Mouse (Mus musculus): Measurements from ENCODE around the gene 2010111I01Rik. TPM values are rescaled to one million over a fixed set of nuclear protein-coding genes. Genes with fewer than 3 reads are reported as not detected.

Gene 2010111I01Rik
- polyA plus RNA-seq, 1 experiment = not detected

DNA sequence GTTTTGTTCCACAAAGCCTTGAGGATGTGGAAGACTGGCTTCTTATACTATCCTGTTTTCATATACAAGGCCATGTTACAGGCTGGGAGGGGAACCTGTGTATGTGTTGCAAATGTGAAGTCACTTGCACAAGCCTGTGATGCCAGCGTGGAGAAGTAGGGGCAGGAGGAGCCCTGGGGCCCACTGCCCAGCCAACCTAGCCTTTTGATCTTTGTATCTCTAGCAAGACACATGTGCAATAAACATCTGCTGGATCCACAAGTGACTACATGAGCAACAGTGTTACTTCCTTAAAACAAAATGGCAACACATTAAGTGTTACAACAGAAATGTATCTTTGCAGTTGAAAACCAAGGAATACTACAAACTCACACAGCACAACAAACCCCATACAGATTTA lies 13.1 kb upstream of the 2010111I01Rik start:
- Histone ChIP-seq H3K27ac (ENCODE audit: insufficient read depth, low read depth, low read length) (no peak overlapping the region), H3K4me1 (ENCODE audit: control insufficient read depth, insufficient read depth, low read length) (no peaks in the 10 kb centered on the region), H3K4me3 (ENCODE audit: insufficient read depth, low read depth, low read length) (no peak overlapping the region)
- TF ChIP-seq POLR2A (IDR thresholded peaks at IDR 0.05; ENCODE audit: insufficient read depth, low read depth, low read length) (no peak), CTCF (IDR thresholded peaks at IDR 0.05; ENCODE audit: insufficient read depth, low read depth, low read length) (no peak)
- 78% methylated on average over 1 of the region's 1 CpGs for WGBS

DNA sequence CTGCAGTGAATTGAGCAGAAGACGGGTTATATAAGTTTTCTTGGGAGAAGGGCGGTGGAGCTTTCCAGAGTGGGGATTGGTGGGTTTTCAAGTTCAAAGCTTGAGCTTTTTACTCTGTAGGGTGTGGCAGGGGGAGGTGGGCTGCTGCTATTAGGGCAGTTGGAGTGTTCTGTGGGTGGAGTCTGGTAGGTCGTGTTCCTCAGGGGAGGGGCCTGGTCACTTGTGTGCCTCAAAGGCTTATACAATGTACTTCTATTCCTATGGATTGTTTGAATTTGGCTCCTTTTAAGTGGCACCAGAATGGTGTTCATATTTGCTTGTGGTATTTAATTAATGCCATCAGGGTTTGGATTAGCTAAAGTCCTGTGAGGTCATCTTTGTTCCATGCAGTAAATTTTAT lies 12.6 kb upstream of the 2010111I01Rik start:
- TF ChIP-seq CTCF (IDR thresholded peaks at IDR 0.05; ENCODE audit: insufficient read depth, low read depth, low read length) (no peak), POLR2A (IDR thresholded peaks at IDR 0.05; ENCODE audit: insufficient read depth, low read depth, low read length) (no peak)
- Histone ChIP-seq H3K4me3 (ENCODE audit: insufficient read depth, low read depth, low read length) (no peak overlapping the region), H3K27ac (ENCODE audit: insufficient read depth, low read depth, low read length) (no peak overlapping the region), H3K4me1 (ENCODE audit: control insufficient read depth, insufficient read depth, low read length) (no peaks in the 10 kb centered on the region)
- WGBS = 80% methylated on average over 3 of the region's 3 CpGs

DNA sequence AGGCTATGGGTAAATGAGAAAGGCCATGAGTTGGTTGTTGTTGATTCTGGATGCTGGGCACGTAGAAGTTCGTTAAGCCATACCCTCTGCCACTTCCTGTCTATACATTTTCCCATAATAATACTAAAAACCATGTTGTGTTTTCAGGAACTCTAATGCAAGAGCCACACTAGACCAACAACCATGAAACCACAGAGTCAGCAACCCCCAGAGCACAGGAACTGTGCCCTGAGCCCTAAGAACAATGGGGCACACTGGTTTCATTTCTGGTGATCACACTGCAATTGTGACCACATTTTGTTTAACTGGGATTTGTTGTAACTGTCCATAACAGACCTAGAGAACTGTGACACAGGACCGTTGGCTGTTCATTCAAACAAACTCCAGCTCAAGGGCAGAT lies 12.1 kb upstream of the 2010111I01Rik start:
- Histone ChIP-seq H3K4me1 (ENCODE audit: control insufficient read depth, insufficient read depth, low read length) (no peaks in the 10 kb centered on the region), H3K4me3 (ENCODE audit: insufficient read depth, low read depth, low read length) (no peak overlapping the region), H3K27ac (ENCODE audit: insufficient read depth, low read depth, low read length) (no peak overlapping the region)
- TF ChIP-seq CTCF (IDR thresholded peaks at IDR 0.05; ENCODE audit: insufficient read depth, low read depth, low read length) (no peak), POLR2A (IDR thresholded peaks at IDR 0.05; ENCODE audit: insufficient read depth, low read depth, low read length) (no peak)
- 88% methylated on average over 3 of the region's 3 CpGs for WGBS

DNA sequence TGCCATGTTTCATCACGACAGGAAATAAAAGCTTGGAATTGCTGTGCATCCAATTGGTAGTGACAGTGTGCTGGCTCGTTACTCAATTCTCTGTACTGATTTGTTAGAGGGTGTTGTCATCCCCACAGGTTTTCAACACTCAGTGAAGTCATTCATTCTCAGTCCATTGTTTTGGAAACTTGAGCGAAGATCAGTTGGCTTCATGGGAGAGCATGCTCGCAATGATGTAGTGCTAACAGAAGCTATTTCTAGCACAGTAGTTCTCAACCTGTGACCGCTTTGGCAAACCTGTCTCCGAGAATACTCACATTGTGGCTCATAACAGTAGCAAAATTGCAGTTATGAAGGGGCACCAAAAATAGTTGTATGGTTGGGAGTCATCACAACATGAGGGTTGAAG lies 8.7 kb upstream of the 2010111I01Rik start:
- Histone ChIP-seq H3K27ac (ENCODE audit: insufficient read depth, low read depth, low read length) (no peak overlapping the region), H3K4me3 (ENCODE audit: insufficient read depth, low read depth, low read length) (no peak overlapping the region), H3K4me1 (ENCODE audit: control insufficient read depth, insufficient read depth, low read length) (no peaks in the 10 kb centered on the region)
- TF ChIP-seq POLR2A (IDR thresholded peaks at IDR 0.05; ENCODE audit: insufficient read depth, low read depth, low read length) (no peak), CTCF (IDR thresholded peaks at IDR 0.05; ENCODE audit: insufficient read depth, low read depth, low read length) (no peak)
- 84% methylated on average over 6 of the region's 6 CpGs for WGBS

DNA sequence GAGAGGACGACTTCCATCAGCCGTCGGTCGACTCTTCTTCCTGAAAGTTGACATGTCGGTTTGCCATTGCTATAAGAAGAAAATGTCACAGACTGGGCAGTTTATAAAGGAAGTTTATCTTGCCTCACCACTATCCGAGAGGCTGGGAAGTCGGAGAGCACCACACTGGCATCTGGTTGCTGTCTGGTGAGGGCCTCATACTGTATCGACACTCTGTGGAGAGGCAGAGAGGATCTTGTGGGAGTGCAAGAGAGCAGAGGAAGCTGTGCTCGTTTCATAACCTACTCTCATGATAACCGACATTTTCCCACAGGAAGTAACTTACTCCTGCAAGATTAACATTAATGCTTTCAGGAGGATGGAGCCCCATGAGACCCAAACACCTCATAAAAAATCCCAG lies 7.9 kb upstream of the 2010111I01Rik start:
- H3K27ac ChIP-seq (ENCODE audit: insufficient read depth, low read depth, low read length) = no peak overlapping the region
- TF ChIP-seq CTCF (IDR thresholded peaks at IDR 0.05; ENCODE audit: insufficient read depth, low read depth, low read length) = no peak
- no peak for TF ChIP-seq POLR2A (IDR thresholded peaks at IDR 0.05; ENCODE audit: insufficient read depth, low read depth, low read length)
- H3K4me1 ChIP-seq (ENCODE audit: control insufficient read depth, insufficient read depth, low read length) = no peaks in the 10 kb centered on the region
- 85% methylated on average over 10 of the region's 10 CpGs for WGBS
- H3K4me3 ChIP-seq (ENCODE audit: insufficient read depth, low read depth, low read length) = no peak overlapping the region

DNA sequence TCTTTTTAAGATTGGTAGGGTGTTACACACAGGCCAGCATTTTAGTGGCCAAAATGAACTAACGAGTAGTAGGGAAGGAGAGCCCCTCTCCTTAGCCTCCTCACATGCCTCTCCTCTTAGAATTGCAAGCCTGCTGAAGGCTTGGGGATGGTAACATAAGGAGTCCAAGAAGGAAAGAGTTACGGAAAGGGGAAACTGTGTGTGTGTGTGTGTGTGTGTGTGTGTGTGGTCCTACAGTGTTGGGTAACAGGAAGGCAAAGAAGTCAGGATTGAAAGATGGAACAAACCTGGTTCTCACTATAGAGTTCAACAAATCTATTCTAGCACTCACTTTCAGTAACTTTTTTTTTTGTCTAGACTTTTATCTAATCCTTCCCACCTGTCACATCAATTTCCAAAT lies 1.3 kb upstream of the 2010111I01Rik start:
- Histone ChIP-seq H3K27ac (ENCODE audit: insufficient read depth, low read depth, low read length) (no peak overlapping the region), H3K4me3 (ENCODE audit: insufficient read depth, low read depth, low read length) (no peak overlapping the region), H3K4me1 (ENCODE audit: control insufficient read depth, insufficient read depth, low read length) (peaks cover 6% of the 10 kb centered on the region; the same call in 1 of the 2 replicates)
- no peak for TF ChIP-seq CTCF (IDR thresholded peaks at IDR 0.05; ENCODE audit: insufficient read depth, low read depth, low read length)
- 87% methylated on average over 2 of the region's 2 CpGs for WGBS

DNA sequence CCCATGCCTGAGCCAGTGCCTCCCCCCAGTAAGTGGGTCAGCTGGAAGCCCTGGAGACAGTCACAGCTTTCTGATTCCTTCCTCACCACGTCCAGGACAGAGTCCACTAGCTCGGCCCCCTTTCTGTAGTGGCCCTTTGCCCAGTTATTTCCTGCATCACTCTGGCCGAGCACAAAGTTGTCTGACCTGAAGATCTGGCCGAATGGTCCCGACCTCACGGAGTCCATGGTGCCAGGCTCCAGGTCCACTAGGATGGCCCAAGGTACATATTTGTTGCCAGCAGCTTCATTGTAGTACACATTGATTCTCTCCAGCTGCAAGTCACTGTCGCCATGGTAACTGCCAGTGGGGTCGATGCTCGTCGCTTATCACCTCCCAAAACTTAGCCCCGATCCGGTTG lies 3.5 kb downstream of the 2010111I01Rik start:
- Histone ChIP-seq H3K4me1 (ENCODE audit: control insufficient read depth, insufficient read depth, low read length) (peaks cover 8% of the 10 kb centered on the region; the same call in 1 of the 2 replicates), H3K27ac (ENCODE audit: insufficient read depth, low read depth, low read length) (no peak overlapping the region), H3K4me3 (ENCODE audit: insufficient read depth, low read depth, low read length) (no peak overlapping the region)
- TF ChIP-seq POLR2A (IDR thresholded peaks at IDR 0.05; ENCODE audit: insufficient read depth, low read depth, low read length) (no peak), CTCF (IDR thresholded peaks at IDR 0.05; ENCODE audit: insufficient read depth, low read depth, low read length) (no peak)
- WGBS = 80% methylated on average over 12 of the region's 12 CpGs

DNA sequence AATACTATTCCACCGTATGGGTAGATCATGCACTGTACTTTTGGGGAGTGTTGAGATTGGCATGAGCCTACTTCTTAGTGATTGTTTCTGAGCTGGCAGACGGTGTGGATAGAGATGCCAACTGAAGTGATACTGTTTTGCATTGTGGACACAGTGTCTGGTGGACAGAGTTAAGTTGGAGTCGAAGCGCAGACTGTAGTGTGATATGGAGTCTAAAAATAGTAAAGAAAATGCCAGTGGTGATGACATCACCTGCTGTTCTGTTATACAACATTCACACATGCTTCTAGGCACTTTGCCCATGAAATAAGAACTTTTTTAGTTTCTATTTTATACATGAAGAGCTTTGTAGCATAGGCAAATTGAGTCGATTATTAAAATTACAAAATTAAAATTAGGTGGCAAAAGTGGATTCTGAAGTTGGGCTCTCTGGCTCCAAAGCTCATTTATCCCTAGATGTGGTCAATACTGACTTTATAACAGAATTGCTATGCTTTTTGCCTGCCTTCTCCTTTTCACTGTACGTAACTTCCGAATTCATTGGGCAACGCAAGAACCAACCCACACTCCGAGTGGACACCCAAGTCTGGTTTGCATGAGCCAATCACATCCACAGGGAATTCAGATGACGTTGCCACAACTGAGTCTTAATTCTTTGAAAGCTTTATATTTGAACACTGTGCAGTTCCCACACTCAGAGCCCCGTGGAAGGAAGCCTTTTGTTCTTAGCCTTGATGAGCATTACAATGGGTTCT lies 6.0 kb downstream of the 2010111I01Rik start:
- TF ChIP-seq CTCF (IDR thresholded peaks at IDR 0.05; ENCODE audit: insufficient read depth, low read depth, low read length) (no peak), POLR2A (IDR thresholded peaks at IDR 0.05; ENCODE audit: insufficient read depth, low read depth, low read length) (no peak)
- Histone ChIP-seq H3K4me3 (ENCODE audit: insufficient read depth, low read depth, low read length) (no peak overlapping the region), H3K27ac (ENCODE audit: insufficient read depth, low read depth, low read length) (no peak overlapping the region; the same call in 1 of the 2 replicates), H3K4me1 (ENCODE audit: control insufficient read depth, insufficient read depth, low read length) (peaks cover 10% of the 10 kb centered on the region; the same call in 1 of the 2 replicates)
- 62% methylated on average over 11 of the region's 11 CpGs for WGBS

DNA sequence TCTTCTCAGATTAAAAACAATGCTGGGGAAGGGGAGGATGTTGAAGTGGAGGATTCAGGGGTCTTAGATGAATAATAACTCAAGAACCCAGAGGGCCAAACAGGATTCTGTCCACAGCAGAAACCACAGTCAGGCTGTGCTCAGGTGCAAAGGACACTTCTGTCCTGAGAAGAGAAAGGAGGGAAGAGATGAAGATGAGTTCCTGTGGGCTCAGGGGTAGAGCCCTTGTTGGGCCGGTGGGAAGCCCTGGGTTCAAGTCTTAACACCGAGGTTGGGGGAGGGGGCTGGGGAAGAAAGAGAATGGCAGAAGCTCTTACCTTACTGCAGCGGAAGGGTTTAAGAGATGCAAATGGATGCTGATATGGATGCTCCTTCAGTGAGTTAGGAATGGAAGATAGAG lies 7.7 kb downstream of the 2010111I01Rik start:
- TF ChIP-seq POLR2A (IDR thresholded peaks at IDR 0.05; ENCODE audit: insufficient read depth, low read depth, low read length) (no peak), CTCF (IDR thresholded peaks at IDR 0.05; ENCODE audit: insufficient read depth, low read depth, low read length) (no peak)
- Histone ChIP-seq H3K4me3 (ENCODE audit: insufficient read depth, low read depth, low read length) (no peak overlapping the region), H3K4me1 (ENCODE audit: control insufficient read depth, insufficient read depth, low read length) (peaks cover 4% of the 10 kb centered on the region; the same call in 1 of the 2 replicates), H3K27ac (ENCODE audit: insufficient read depth, low read depth, low read length) (no peak overlapping the region)
- 97% methylated on average over 3 of the region's 3 CpGs for WGBS
